Mouse (Mus musculus): ENCODE data around the gene Pdrg1. TPM values are rescaled to one million over a fixed set of nuclear protein-coding genes. Genes with fewer than 3 reads are reported as not detected.

Pdrg1 gene
- polyA plus RNA-seq, 1 experiment: 93.1 TPM

DNA sequence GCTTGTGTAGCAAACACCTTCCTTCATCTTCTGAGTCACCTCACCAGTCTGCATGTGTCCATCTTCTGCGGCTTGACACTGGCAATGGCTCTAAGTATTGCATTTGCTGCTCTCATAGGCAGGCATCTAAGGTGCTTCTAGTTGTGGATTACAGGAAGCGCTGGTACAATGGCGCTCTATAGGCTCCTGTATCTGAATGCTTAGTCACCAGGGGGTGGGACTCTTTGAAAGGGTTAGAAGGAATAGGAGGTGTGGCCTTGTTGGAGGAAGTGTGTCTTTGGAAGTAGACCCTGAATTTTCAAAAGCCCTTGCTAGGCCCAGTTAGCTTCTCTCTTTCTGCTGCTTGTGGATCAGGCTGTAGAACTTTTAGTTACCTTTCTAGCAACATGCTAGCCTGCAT lies 5.9 kb upstream of the Pdrg1 start:
- no peaks in the 10 kb centered on the region for H3K36me3 ChIP-seq (ENCODE audit: control insufficient read depth, insufficient read depth, low read length)
- H3K27me3 ChIP-seq (ENCODE audit: control insufficient read depth, insufficient read depth, low read length): no peaks in the 10 kb centered on the region
- H3K4me3 ChIP-seq (ENCODE audit: control insufficient read depth, insufficient read depth, low read length): no peak overlapping the region
- DNase-seq: no peak
- WGBS: 50% methylated on average over 3 of the region's 3 CpGs
- no peak overlapping the region for H3K27ac ChIP-seq (ENCODE audit: control insufficient read depth, insufficient read depth, low read length)
- TF ChIP-seq CTCF (IDR thresholded peaks at IDR 0.05; ENCODE audit: borderline replicate concordance, control insufficient read depth, extremely low read depth, insufficient read depth, low read length, poor library complexity) (no peak), POLR2A (IDR thresholded peaks at IDR 0.05; ENCODE audit: control insufficient read depth, extremely low read depth, insufficient read depth, low read length, poor library complexity) (no peak)
- H3K4me1 ChIP-seq (replicated peaks; ENCODE audit: control insufficient read depth, insufficient read depth, low read length): no peaks in the 10 kb centered on the region

DNA sequence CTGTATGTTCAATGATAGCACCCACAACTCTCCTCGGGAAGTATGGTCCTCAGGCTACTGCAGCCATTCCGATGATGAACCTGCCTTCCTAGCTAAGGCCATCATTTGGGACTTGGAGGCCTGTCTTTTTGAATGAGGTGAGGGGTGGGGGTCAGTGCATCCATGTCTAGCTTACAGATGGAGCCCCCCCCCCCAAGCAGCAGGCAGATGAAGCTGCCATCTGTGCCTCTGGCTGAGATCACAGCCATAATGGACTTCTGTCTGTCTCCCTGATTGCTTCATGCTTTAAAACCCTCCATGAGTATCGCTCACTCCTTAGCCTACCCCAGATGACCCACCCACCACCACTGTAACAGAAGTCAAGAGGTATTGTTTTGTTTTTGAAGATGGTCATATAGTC lies 4.1 kb upstream of the Pdrg1 start:
- H3K27ac ChIP-seq (ENCODE audit: control insufficient read depth, insufficient read depth, low read length): no peak overlapping the region
- TF ChIP-seq POLR2A (IDR thresholded peaks at IDR 0.05; ENCODE audit: control insufficient read depth, extremely low read depth, insufficient read depth, low read length, poor library complexity): no peak
- no peak for DNase-seq
- peaks cover 5% of the 10 kb centered on the region for H3K4me1 ChIP-seq (replicated peaks; ENCODE audit: control insufficient read depth, insufficient read depth, low read length)
- H3K36me3 ChIP-seq (ENCODE audit: control insufficient read depth, insufficient read depth, low read length): no peaks in the 10 kb centered on the region
- H3K27me3 ChIP-seq (ENCODE audit: control insufficient read depth, insufficient read depth, low read length): no peaks in the 10 kb centered on the region
- H3K4me3 ChIP-seq (ENCODE audit: control insufficient read depth, insufficient read depth, low read length): no peak overlapping the region
- WGBS: 91% methylated on average over 3 of the region's 3 CpGs

DNA sequence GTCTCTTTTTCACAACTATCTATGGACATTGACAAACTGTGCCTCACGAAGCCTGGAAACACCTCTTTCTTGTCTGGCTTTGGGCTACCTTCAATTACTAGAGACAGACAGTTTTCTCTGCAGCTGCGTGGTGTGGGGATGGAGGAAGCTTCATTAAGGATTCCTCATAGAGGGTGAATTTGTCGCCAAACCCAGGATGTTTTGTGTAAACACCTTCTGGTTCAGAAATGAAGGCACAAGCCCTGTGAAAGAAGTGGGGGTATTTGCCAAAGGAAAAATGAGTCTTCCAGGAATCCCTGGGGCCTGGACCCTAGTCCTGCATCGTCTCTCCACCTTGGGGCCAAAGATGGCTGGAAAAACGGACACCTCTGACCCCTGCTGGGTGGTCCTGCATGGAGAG lies 1.6 kb upstream of the Pdrg1 start:
- Histone ChIP-seq H3K4me1 (replicated peaks; ENCODE audit: control insufficient read depth, insufficient read depth, low read length) (peaks cover 5% of the 10 kb centered on the region), H3K27me3 (ENCODE audit: control insufficient read depth, insufficient read depth, low read length) (no peaks in the 10 kb centered on the region), H3K27ac (ENCODE audit: control insufficient read depth, insufficient read depth, low read length) (no peak overlapping the region), H3K4me3 (ENCODE audit: control insufficient read depth, insufficient read depth, low read length) (no peak overlapping the region), H3K36me3 (ENCODE audit: control insufficient read depth, insufficient read depth, low read length) (no peaks in the 10 kb centered on the region)
- WGBS: 52% methylated on average over 5 of the region's 5 CpGs
- no peak for TF ChIP-seq CTCF (IDR thresholded peaks at IDR 0.05; ENCODE audit: borderline replicate concordance, control insufficient read depth, extremely low read depth, insufficient read depth, low read length, poor library complexity)
- TF ChIP-seq POLR2A (IDR thresholded peaks at IDR 0.05; ENCODE audit: control insufficient read depth, extremely low read depth, insufficient read depth, low read length, poor library complexity): no peak
- DNase-seq: no peak

DNA sequence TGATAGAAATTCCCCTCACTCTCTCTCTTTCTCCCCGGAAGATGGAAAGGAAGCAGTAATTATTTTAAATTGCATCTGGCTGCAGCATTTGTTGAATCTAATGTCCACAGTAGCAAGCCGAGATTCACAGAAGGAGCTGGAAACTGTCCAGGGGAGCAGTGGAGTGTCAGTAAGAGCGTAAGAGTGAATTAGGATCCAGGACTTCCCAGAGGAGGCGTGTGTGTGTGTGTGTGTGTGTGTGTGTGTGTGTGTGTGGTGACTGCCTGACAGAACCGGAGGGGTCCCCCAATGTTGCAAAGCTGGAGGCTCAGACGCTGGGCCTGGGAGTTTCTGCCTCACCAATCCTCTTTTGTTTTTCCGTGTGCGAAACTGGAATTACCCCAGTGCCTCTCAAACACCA lies 577 bp upstream of the Pdrg1 start:
- Histone ChIP-seq H3K27ac (ENCODE audit: control insufficient read depth, insufficient read depth, low read length) (no peak overlapping the region), H3K4me3 (ENCODE audit: control insufficient read depth, insufficient read depth, low read length) (no peak overlapping the region), H3K36me3 (ENCODE audit: control insufficient read depth, insufficient read depth, low read length) (0 out of 2 replicates have a peak, but pooled peaks cover 5% of the 10 kb centered on the region), H3K4me1 (replicated peaks; ENCODE audit: control insufficient read depth, insufficient read depth, low read length) (peaks cover 5% of the 10 kb centered on the region), H3K27me3 (ENCODE audit: control insufficient read depth, insufficient read depth, low read length) (no peaks in the 10 kb centered on the region)
- 59% methylated on average over 8 of the region's 8 CpGs for WGBS
- DNase-seq: no peak
- TF ChIP-seq CTCF (IDR thresholded peaks at IDR 0.05; ENCODE audit: borderline replicate concordance, control insufficient read depth, extremely low read depth, insufficient read depth, low read length, poor library complexity) (no peak), POLR2A (IDR thresholded peaks at IDR 0.05; ENCODE audit: control insufficient read depth, extremely low read depth, insufficient read depth, low read length, poor library complexity) (no peak)

DNA sequence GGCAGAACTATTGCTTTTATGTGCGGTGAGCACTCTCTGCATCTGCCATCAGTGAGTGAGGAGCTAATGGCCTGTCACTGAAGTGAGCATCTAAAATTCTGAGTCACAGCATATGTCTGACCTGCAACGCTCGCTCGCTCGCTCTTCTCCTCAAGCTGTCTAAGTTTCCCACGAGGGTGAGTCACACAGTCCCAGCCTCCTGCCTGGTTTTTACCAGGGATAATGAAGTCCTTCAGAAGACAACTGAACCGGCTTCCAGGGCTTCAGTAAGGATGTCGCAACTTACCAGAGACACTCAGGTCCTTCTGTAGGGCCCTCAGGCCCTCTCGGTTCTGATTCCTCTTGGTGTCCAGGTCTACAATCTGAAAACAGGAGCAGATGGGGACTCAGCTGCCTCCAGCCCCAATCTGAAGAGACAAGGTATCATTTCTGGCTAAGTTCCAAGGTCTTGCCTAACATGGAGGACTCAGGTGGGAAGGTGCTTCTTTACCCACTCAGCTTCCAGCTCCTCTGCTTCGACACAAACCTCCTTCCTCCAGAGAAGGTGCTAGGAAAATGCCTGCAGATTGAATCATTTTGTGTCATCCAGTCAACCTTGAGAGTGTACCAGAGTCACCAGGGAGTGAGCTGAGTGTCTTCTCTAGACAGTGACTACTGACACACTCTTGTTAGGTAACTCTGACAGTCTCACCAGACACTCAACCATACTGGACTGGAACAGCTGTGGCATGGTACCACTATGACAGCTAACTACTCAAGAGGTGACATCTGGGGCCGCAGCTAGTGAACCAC lies 1.3 kb downstream of the Pdrg1 start:
- Histone ChIP-seq H3K4me1 (replicated peaks; ENCODE audit: control insufficient read depth, insufficient read depth, low read length) (peaks cover 5% of the 10 kb centered on the region), H3K27me3 (ENCODE audit: control insufficient read depth, insufficient read depth, low read length) (no peaks in the 10 kb centered on the region), H3K27ac (ENCODE audit: control insufficient read depth, insufficient read depth, low read length) (no peak overlapping the region), H3K4me3 (ENCODE audit: control insufficient read depth, insufficient read depth, low read length) (no peak overlapping the region), H3K36me3 (ENCODE audit: control insufficient read depth, insufficient read depth, low read length) (peaks cover 12% of the 10 kb centered on the region)
- 92% methylated on average over 11 of the region's 11 CpGs for WGBS
- TF ChIP-seq POLR2A (IDR thresholded peaks at IDR 0.05; ENCODE audit: control insufficient read depth, extremely low read depth, insufficient read depth, low read length, poor library complexity) (no peak), CTCF (IDR thresholded peaks at IDR 0.05; ENCODE audit: borderline replicate concordance, control insufficient read depth, extremely low read depth, insufficient read depth, low read length, poor library complexity) (no peak)
- DNase-seq: no peak

DNA sequence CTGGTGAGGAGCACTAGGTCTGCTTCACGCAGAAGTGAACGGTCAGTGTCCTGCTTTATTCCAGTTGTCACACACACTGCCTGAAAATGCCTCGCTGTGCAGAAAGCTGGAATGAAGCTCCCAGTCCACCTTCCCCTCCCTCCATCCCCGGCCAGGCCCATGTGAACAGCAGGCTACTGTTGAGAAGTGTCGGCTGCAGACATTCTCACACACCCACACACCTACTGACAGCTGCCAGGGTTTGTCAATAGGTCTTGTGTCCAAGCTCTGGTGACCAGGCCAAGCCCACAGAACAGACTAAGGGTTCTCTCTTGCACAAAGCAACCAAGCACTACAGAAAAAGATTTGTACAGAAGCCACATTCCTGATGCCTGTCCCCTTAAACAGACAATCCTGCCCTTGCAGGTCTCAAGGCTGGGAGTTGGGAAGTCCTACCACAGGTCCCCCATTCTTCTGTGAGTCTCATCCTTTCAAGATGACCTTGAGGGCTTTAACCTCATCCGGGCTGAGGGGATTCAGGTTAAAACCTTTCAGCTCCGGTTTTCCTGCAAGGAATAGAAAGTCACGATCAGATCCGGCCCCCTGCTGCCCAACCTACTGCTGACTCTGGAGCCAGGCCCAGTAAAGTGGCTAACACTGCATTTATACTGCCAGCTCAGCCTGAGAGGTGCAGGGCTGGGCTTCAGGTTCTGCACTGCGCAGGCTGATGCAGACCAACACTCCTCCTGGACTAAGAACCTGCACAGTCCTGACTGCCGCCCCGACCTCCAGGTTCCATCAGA lies 5.8 kb downstream of the Pdrg1 start:
- Histone ChIP-seq H3K27me3 (ENCODE audit: control insufficient read depth, insufficient read depth, low read length) (no peaks in the 10 kb centered on the region), H3K27ac (ENCODE audit: control insufficient read depth, insufficient read depth, low read length) (no peak overlapping the region), H3K4me3 (ENCODE audit: control insufficient read depth, insufficient read depth, low read length) (no peak overlapping the region), H3K4me1 (replicated peaks; ENCODE audit: control insufficient read depth, insufficient read depth, low read length) (peaks cover under 1% of the 10 kb centered on the region), H3K36me3 (ENCODE audit: control insufficient read depth, insufficient read depth, low read length) (peaks cover 21% of the 10 kb centered on the region)
- no peak for TF ChIP-seq CTCF (IDR thresholded peaks at IDR 0.05; ENCODE audit: borderline replicate concordance, control insufficient read depth, extremely low read depth, insufficient read depth, low read length, poor library complexity)
- no peak for TF ChIP-seq POLR2A (IDR thresholded peaks at IDR 0.05; ENCODE audit: control insufficient read depth, extremely low read depth, insufficient read depth, low read length, poor library complexity)
- DNase-seq: no peak
- 96% methylated on average over 12 of the region's 12 CpGs for WGBS
